Mouse (Mus musculus) testis, adult 2 months (tissue): ENCODE measurements around the gene Vat1l.

Experiments used
- CTCF ChIP-seq: fragments of 200-500 bp; IDR thresholded peaks from 2 replicates; pipeline ENCODE4 v1.5.1; 2012; ENCODE audit warnings: low read depth, mild to moderate bottlenecking, inconsistent platforms, low read length, moderate library complexity; ENCODE audit not compliant: control insufficient read depth, insufficient read depth, insufficient replicate concordance
- POLR2A ChIP-seq: fragments of 200-500 bp; IDR thresholded peaks from 2 replicates; pipeline ENCODE4 v1.6.1; 2012; ENCODE audit warnings: low read depth, mild to moderate bottlenecking, inconsistent platforms, low read length, moderate library complexity; ENCODE audit not compliant: control insufficient read depth

GRCm38 (mm10) chr8:114258685-114259084 is 53.3 kb downstream of the Vat1l start:
- no peak for TF ChIP-seq POLR2A
- TF ChIP-seq CTCF, result no peak
